Mouse (Mus musculus) MEL (cell line): ENCODE results near the gene Vps51.

Experiments used
- BHLHE40 ChIP-seq: IDR thresholded peaks from 2 replicates; pipeline ENCODE4 v1.6.1; 2012; ENCODE audit warnings: low read depth, mild to moderate bottlenecking, inconsistent platforms, low read length, improper control_type of control experiment, borderline replicate concordance
- CTCF ChIP-seq, 3 experiments: IDR thresholded peaks in 2 of 3; conservative IDR thresholded peaks in 1 of 3; 2 replicates each; pipeline ENCODE4 v1.5.1; 2011 to 2012; ENCODE audit warnings: low read length in 3 of 3, low read depth in 2 of 3, mild to moderate bottlenecking in 2 of 3, improper control_type of control experiment in 1 of 3, inconsistent platforms in 1 of 3, mixed read lengths in 1 of 3, moderate library complexity in 1 of 3; ENCODE audit not compliant: control insufficient read depth in 1 of 3, insufficient read depth in 1 of 3, poor library complexity in 1 of 3, severe bottlenecking in 1 of 3
- E2F4 ChIP-seq: IDR thresholded peaks from 2 replicates; pipeline ENCODE4 v1.6.1; 2011; ENCODE audit warnings: low read depth, low read length, improper control_type of control experiment, borderline replicate concordance
- EP300 ChIP-seq, 2 experiments: IDR thresholded peaks; 2 replicates each; pipeline ENCODE4 v1.6.1; 2011; ENCODE audit warnings: improper control_type of control experiment in 2 of 2, low read length in 2 of 2, low read depth in 1 of 2, mild to moderate bottlenecking in 1 of 2
- ETS1 ChIP-seq: IDR thresholded peaks from 2 replicates; pipeline ENCODE4 v1.6.1; 2012; ENCODE audit warnings: low read depth, mild to moderate bottlenecking, inconsistent platforms, low read length, improper control_type of control experiment, moderate library complexity
- GABPA ChIP-seq: IDR thresholded peaks from 2 replicates; pipeline ENCODE4 v1.6.1; 2012; ENCODE audit warnings: low read depth, mild to moderate bottlenecking, inconsistent platforms, low read length, improper control_type of control experiment, moderate library complexity
- GATA1 ChIP-seq: IDR thresholded peaks from 2 replicates; pipeline ENCODE4 v1.6.1; 2011; ENCODE audit warnings: low read depth, low read length, improper control_type of control experiment
- MXI1 ChIP-seq: IDR thresholded peaks from 2 replicates; pipeline ENCODE4 v1.6.1; 2011; ENCODE audit warnings: mild to moderate bottlenecking, low read depth, low read length, improper control_type of control experiment
- POLR2A ChIP-seq, 2 experiments: IDR thresholded peaks; 2 replicates each; pipeline ENCODE4 v1.6.1; 2011 to 2012; ENCODE audit warnings: low read length in 2 of 2, mild to moderate bottlenecking in 2 of 2, control low read depth in 1 of 2, improper control_type of control experiment in 1 of 2, low read depth in 1 of 2, moderate library complexity in 1 of 2; ENCODE audit not compliant: control insufficient read depth in 1 of 2, insufficient read depth in 1 of 2, poor library complexity in 1 of 2
- RCOR1 ChIP-seq: IDR thresholded peaks from 2 replicates; pipeline ENCODE4 v1.6.1; 2012; ENCODE audit warnings: low read depth, mild to moderate bottlenecking, inconsistent platforms, low read length, improper control_type of control experiment
- TCF12 ChIP-seq: IDR thresholded peaks from 2 replicates; pipeline ENCODE4 v1.6.1; 2014; ENCODE audit warnings: low read depth, mild to moderate bottlenecking, inconsistent platforms, low read length, improper control_type of control experiment, moderate library complexity
- ZMIZ1 ChIP-seq: IDR thresholded peaks from 2 replicates; pipeline ENCODE4 v1.6.1; 2012; ENCODE audit warnings: low read depth, mild to moderate bottlenecking, inconsistent platforms, low read length, improper control_type of control experiment, moderate library complexity
- ZNF384 ChIP-seq: IDR thresholded peaks from 2 replicates; pipeline ENCODE4 v1.6.1; 2012; ENCODE audit warnings: low read depth, mild to moderate bottlenecking, inconsistent platforms, low read length, improper control_type of control experiment

- TF ChIP-seq ETS1: no peak
- TF ChIP-seq CTCF (IDR thresholded peaks at IDR 0.05 in 2 of 3, conservative IDR thresholded peaks at IDR 0.05 in 1 of 3; ENCODE audit: control insufficient read depth in 1 of 3, insufficient read depth in 1 of 3, low read depth in 2 of 3, low read length in 3 of 3, poor library complexity in 1 of 3, severe bottlenecking in 1 of 3): no peak
- TF ChIP-seq TCF12: no peak
- TF ChIP-seq EP300 (IDR thresholded peaks at IDR 0.05; ENCODE audit: low read depth in 1 of 2, low read length in 2 of 2): no peak
- TF ChIP-seq POLR2A (IDR thresholded peaks at IDR 0.05; ENCODE audit: control insufficient read depth in 1 of 2, insufficient read depth in 1 of 2, low read depth in 1 of 2, low read length in 2 of 2, poor library complexity in 1 of 2): no peak
- TF ChIP-seq GABPA: no peak
- no peak for TF ChIP-seq ZMIZ1
- no peak for TF ChIP-seq E2F4
- no peak for TF ChIP-seq MXI1
- TF ChIP-seq GATA1: no peak
- no peak for TF ChIP-seq BHLHE40
- TF ChIP-seq ZNF384: no peak
- TF ChIP-seq RCOR1: no peak
Observed at GRCm38 (mm10) chr19:6052516-6052915, 24.5 kb downstream of the Vps51 start.
